Mouse (Mus musculus): ENCODE results near the gene Kcnn3. TPM values are rescaled to one million over a fixed set of nuclear protein-coding genes. Genes with fewer than 3 reads are reported as not detected.

Gene Kcnn3
- polyA plus RNA-seq, 1 experiment from 2014 or later, result 4.5 TPM

GRCm38 (mm10) chr3:89549488-89549887 lies 29.5 kb downstream of the Kcnn3 start:
- no peak overlapping the region for H3K27ac ChIP-seq
- H3K9ac ChIP-seq, result no peak overlapping the region
- no peak overlapping the region for H3K4me2 ChIP-seq
- H3K4me1 ChIP-seq, result no peaks in the 10 kb centered on the region
- no peak; the same call in 1 of the 2 replicates for ATAC-seq (ENCODE audit: insufficient read depth, low FRiP score, low read depth)
- 32% methylated on average over 4 of the region's 4 CpGs for WGBS
- H3K36me3 ChIP-seq, result no peaks in the 10 kb centered on the region
- H3K9me3 ChIP-seq, result peaks cover 7% of the 10 kb centered on the region; the same call in 1 of the 2 replicates
- no peaks in the 10 kb centered on the region for H3K27me3 ChIP-seq (replicated peaks)
- no peak overlapping the region for H3K4me3 ChIP-seq (replicated peaks)

- Histone ChIP-seq H3K36me3 (no peaks in the 10 kb centered on the region), H3K9me3 (peaks cover 7% of the 10 kb centered on the region; the same call in 1 of the 2 replicates), H3K4me2 (no peak overlapping the region), H3K27ac (no peak overlapping the region), H3K9ac (no peak overlapping the region), H3K4me1 (no peaks in the 10 kb centered on the region), H3K4me3 (replicated peaks) (no peak overlapping the region), H3K27me3 (replicated peaks) (no peaks in the 10 kb centered on the region)
- 66% methylated on average over 2 of the region's 2 CpGs for WGBS
- peak; percentile 66; the same call in 1 of the 2 replicates for ATAC-seq (ENCODE audit: insufficient read depth, low FRiP score, low read depth)
Measured at GRCm38 (mm10) chr3:89551880-89552279, 31.9 kb downstream of the Kcnn3 start.

GRCm38 (mm10) chr3:89553432-89553831 lies 33.5 kb downstream of the Kcnn3 start:
- no peak overlapping the region for H3K27ac ChIP-seq
- H3K4me2 ChIP-seq, result no peak overlapping the region
- peaks cover 7% of the 10 kb centered on the region; the same call in 1 of the 2 replicates for H3K9me3 ChIP-seq
- whole genome bisulfite sequencing, result 88% methylated on average over 8 of the region's 8 CpGs
- H3K4me1 ChIP-seq, result no peaks in the 10 kb centered on the region
- no peak overlapping the region for H3K4me3 ChIP-seq (replicated peaks)
- H3K36me3 ChIP-seq, result no peaks in the 10 kb centered on the region
- no peaks in the 10 kb centered on the region for H3K27me3 ChIP-seq (replicated peaks)
- ATAC-seq (ENCODE audit: insufficient read depth, low FRiP score, low read depth), result no peak
- no peak overlapping the region for H3K9ac ChIP-seq

- H3K9me3 ChIP-seq, result peaks cover 7% of the 10 kb centered on the region; the same call in 1 of the 2 replicates
- H3K4me3 ChIP-seq (replicated peaks), result no peak overlapping the region
- H3K4me1 ChIP-seq, result no peaks in the 10 kb centered on the region
- H3K27me3 ChIP-seq (replicated peaks), result no peaks in the 10 kb centered on the region
- no peak overlapping the region for H3K27ac ChIP-seq
- no peak overlapping the region for H3K9ac ChIP-seq
- 73% methylated on average over 4 of the region's 4 CpGs for WGBS
- no peak for ATAC-seq (ENCODE audit: insufficient read depth, low FRiP score, low read depth)
- H3K4me2 ChIP-seq, result no peak overlapping the region
- no peaks in the 10 kb centered on the region for H3K36me3 ChIP-seq
Measured at GRCm38 (mm10) chr3:89553946-89554345, 34.0 kb downstream of the Kcnn3 start.

- peaks cover 7% of the 10 kb centered on the region; the same call in 1 of the 2 replicates for H3K9me3 ChIP-seq
- no peaks in the 10 kb centered on the region for H3K36me3 ChIP-seq
- no peak overlapping the region for H3K27ac ChIP-seq
- no peak overlapping the region for H3K9ac ChIP-seq
- WGBS, result 89% methylated on average over 2 of the region's 2 CpGs
- no peak overlapping the region for H3K4me3 ChIP-seq (replicated peaks)
- H3K4me2 ChIP-seq, result no peak overlapping the region
- no peaks in the 10 kb centered on the region for H3K4me1 ChIP-seq
- no peak for ATAC-seq (ENCODE audit: insufficient read depth, low FRiP score, low read depth)
- H3K27me3 ChIP-seq (replicated peaks), result no peaks in the 10 kb centered on the region
Measured at GRCm38 (mm10) chr3:89554587-89554986, 34.6 kb downstream of the Kcnn3 start.

- WGBS, result 73% methylated on average over 5 of the region's 5 CpGs
- ATAC-seq (ENCODE audit: insufficient read depth, low FRiP score, low read depth), result no peak
- no peak overlapping the region for H3K27ac ChIP-seq
- H3K4me3 ChIP-seq (replicated peaks), result no peak overlapping the region
- H3K27me3 ChIP-seq (replicated peaks), result no peaks in the 10 kb centered on the region
- H3K4me1 ChIP-seq, result no peaks in the 10 kb centered on the region
- no peak overlapping the region for H3K9ac ChIP-seq
- H3K36me3 ChIP-seq, result no peaks in the 10 kb centered on the region
- no peak overlapping the region for H3K4me2 ChIP-seq
- peaks cover 6% of the 10 kb centered on the region; the same call in 1 of the 2 replicates for H3K9me3 ChIP-seq
Measured at GRCm38 (mm10) chr3:89557811-89558210, 37.8 kb downstream of the Kcnn3 start.

- no peak overlapping the region for H3K9ac ChIP-seq
- no peak overlapping the region for H3K4me2 ChIP-seq
- H3K9me3 ChIP-seq, result no peaks in the 10 kb centered on the region
- no peak overlapping the region for H3K27ac ChIP-seq
- no peak for ATAC-seq (ENCODE audit: insufficient read depth, low FRiP score, low read depth)
- WGBS, result 64% methylated on average over 15 of the region's 15 CpGs
- H3K27me3 ChIP-seq (replicated peaks), result no peaks in the 10 kb centered on the region
- H3K4me1 ChIP-seq, result no peaks in the 10 kb centered on the region
- H3K4me3 ChIP-seq (replicated peaks), result no peak overlapping the region
- no peaks in the 10 kb centered on the region for H3K36me3 ChIP-seq
Measured at GRCm38 (mm10) chr3:89558972-89559910, 39.3 kb downstream of the Kcnn3 start.

- Histone ChIP-seq H3K4me1 (no peaks in the 10 kb centered on the region), H3K9ac (no peak overlapping the region), H3K4me2 (no peak overlapping the region), H3K4me3 (replicated peaks) (no peak overlapping the region), H3K36me3 (no peaks in the 10 kb centered on the region), H3K27me3 (replicated peaks) (no peaks in the 10 kb centered on the region), H3K9me3 (no peaks in the 10 kb centered on the region), H3K27ac (no peak overlapping the region)
- no peak for ATAC-seq (ENCODE audit: insufficient read depth, low FRiP score, low read depth)
- WGBS, result 87% methylated on average over 6 of the region's 6 CpGs
Measured at GRCm38 (mm10) chr3:89561386-89561785, 41.4 kb downstream of the Kcnn3 start.

GRCm38 (mm10) chr3:89565371-89565770 lies 45.4 kb downstream of the Kcnn3 start:
- ATAC-seq (ENCODE audit: insufficient read depth, low FRiP score, low read depth), result 0 out of 2 replicates have a peak, but pooled peaks have one; percentile 31
- H3K9me3 ChIP-seq, result no peaks in the 10 kb centered on the region
- H3K36me3 ChIP-seq, result no peaks in the 10 kb centered on the region
- H3K27me3 ChIP-seq (replicated peaks), result no peaks in the 10 kb centered on the region
- H3K9ac ChIP-seq, result no peak overlapping the region
- H3K27ac ChIP-seq, result no peak overlapping the region
- no peak overlapping the region for H3K4me3 ChIP-seq (replicated peaks)
- WGBS, result 53% methylated on average over 5 of the region's 5 CpGs
- no peak overlapping the region for H3K4me2 ChIP-seq
- no peaks in the 10 kb centered on the region for H3K4me1 ChIP-seq

DNA sequence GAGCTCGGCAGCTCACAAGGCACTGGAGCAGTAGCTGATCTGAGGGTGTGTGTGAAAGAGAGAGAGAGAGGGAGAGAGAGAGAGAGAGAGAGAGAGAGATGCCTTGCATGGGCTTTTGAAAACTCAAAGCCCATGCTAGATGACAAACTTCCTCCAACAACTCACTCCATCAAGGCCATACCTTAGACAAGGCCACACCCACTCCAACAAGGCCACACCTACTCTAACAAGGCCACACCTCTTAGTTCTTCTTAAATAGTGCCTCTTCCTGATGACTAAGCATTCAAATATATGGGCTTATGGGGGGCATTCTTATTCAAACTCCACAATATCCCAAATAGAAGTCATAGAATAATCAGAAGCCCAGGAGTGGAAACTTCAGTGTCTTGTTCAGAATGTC lies 49.1 kb downstream of the Kcnn3 start:
- H3K4me2 ChIP-seq, result no peak overlapping the region
- no peaks in the 10 kb centered on the region for H3K27me3 ChIP-seq (replicated peaks)
- H3K27ac ChIP-seq, result no peak overlapping the region
- no peaks in the 10 kb centered on the region for H3K36me3 ChIP-seq
- WGBS, result 95% methylated on average over 1 of the region's 1 CpGs
- H3K4me3 ChIP-seq (replicated peaks), result no peak overlapping the region
- ATAC-seq (ENCODE audit: insufficient read depth, low FRiP score, low read depth), result no peak
- no peak overlapping the region for H3K9ac ChIP-seq
- no peaks in the 10 kb centered on the region for H3K9me3 ChIP-seq
- no peaks in the 10 kb centered on the region for H3K4me1 ChIP-seq

DNA sequence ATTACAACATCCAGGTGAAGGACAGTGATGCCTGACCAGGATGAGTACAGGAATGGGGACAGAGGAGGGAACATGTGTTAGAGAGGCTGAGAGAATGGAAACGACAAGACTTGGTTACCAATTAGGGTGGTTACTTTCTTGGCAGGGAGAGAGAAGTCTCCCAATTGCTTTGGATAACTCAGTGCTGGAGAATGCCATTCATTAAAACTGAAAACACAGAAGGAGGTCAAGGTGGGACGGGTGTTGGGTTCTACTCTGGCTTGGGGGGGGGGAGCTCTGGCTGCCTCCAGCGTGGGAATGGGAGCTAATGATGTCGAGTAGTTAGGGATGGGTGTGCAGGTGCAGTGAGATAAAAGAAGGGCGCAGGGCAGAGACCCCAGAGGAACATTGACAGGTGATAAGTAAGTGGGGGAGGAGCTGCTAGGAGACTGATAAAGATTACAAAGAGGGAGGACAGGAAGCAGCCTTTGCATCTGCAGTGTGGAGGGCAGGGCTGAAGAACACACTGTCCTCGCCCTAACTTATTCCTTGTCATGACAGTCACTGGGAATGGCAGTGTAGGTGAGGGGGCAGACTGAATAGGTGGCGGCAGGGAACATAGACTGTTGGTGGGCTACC lies 49.9 kb downstream of the Kcnn3 start:
- Histone ChIP-seq H3K27ac (no peak overlapping the region), H3K9me3 (no peaks in the 10 kb centered on the region), H3K4me1 (no peaks in the 10 kb centered on the region), H3K9ac (no peak overlapping the region), H3K36me3 (no peaks in the 10 kb centered on the region), H3K27me3 (replicated peaks) (no peaks in the 10 kb centered on the region), H3K4me3 (replicated peaks) (no peak overlapping the region), H3K4me2 (no peak overlapping the region)
- 26% methylated on average over 7 of the region's 7 CpGs for WGBS
- no peak; the same call in 1 of the 2 replicates for ATAC-seq (ENCODE audit: insufficient read depth, low FRiP score, low read depth)

GRCm38 (mm10) chr3:89570362-89570761 lies 50.4 kb downstream of the Kcnn3 start:
- no peaks in the 10 kb centered on the region for H3K4me1 ChIP-seq
- H3K4me3 ChIP-seq (replicated peaks), result no peak overlapping the region
- no peaks in the 10 kb centered on the region for H3K27me3 ChIP-seq (replicated peaks)
- no peak overlapping the region for H3K9ac ChIP-seq
- H3K9me3 ChIP-seq, result no peaks in the 10 kb centered on the region
- H3K4me2 ChIP-seq, result no peak overlapping the region
- H3K36me3 ChIP-seq, result no peaks in the 10 kb centered on the region
- no peak for ATAC-seq (ENCODE audit: insufficient read depth, low FRiP score, low read depth)
- WGBS, result 29% methylated on average over 3 of the region's 3 CpGs
- no peak overlapping the region for H3K27ac ChIP-seq
